Mouse (Mus musculus) heart, adult 2 months (tissue): Measurements from ENCODE around the gene Psmb11.

Experiments
- EP300 ChIP-seq: fragments of 200-500 bp; IDR thresholded peaks from 2 replicates; pipeline ENCODE4 v1.6.1; 2011; ENCODE audit warnings: low read depth, low read length, control low read depth; ENCODE audit not compliant: insufficient read depth
- POLR2A ChIP-seq: fragments of 200-500 bp; IDR thresholded peaks from 2 replicates; pipeline ENCODE4 v1.6.1; 2011; ENCODE audit warnings: mild to moderate bottlenecking, low read depth, low read length, control low read depth; ENCODE audit not compliant: insufficient read depth

DNA sequence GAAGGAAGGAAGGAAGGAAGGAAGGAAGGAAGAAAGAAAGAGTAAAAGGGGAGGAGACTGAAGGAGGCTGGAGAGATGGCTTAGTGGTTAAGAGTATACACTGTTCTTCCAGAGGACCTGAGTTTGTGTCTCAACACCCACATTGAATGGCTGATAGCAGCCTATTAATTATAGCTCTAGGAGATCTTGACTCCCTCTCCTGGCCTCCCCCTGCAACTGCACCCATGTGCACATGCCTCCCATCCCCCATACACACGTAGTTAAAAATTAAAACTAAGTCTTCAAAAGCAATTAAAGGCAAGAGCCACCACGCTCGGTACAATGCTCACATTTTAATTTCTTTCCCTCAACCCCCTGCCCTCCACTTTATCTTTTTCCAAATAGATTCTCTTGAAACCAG, 27.2 kb upstream of the Psmb11 start:
- TF ChIP-seq POLR2A (no peak), EP300 (no peak)
